Mouse (Mus musculus): ENCODE measurements around the gene Rragd. TPM values are rescaled to one million over a fixed set of nuclear protein-coding genes. Genes with fewer than 3 reads are reported as not detected.
A peak's percentile ranks its signal among the peaks of the same experiment; 100 is the strongest.

Rragd gene
- polyA plus RNA-seq, 1 experiment from 2014 or later = 1.7 TPM

DNA sequence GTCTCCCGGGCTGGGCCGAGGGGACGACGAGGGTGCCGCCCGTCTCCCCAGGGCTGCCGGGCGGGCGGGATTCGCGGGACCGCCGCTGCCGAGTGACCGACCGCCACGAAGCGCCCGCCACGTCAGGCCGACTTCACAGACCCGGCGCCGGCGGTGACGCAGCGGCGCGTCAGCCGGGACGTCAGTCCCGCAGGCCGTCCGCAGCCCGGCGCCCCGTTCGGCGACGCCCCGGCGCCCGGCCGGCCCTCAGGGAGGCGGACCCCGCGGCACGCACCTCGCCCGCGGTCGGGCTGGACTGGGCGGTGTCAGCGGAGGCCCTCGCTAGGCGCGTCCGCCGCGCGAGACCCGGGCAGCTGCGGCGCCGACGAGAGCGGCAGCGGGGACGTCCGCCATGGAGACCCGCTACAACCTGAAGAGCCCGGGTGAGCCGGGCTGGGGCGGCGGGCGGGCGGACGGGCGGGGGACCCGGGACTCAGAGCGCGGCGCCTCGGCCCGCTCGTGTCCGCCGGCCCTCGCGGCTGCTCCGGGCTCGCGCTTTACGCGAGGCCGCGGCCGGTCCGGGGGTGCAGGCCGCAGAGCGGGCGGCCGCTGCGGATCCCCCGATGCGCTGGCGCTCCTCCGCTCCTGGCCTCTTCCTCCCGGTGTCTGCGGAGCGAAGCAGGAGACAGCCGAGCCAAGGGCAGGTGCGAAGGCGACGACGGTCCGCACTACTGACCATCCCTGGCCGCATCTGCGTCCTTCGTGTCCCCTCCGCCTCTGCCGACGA, 48.5 kb downstream of the Rragd start, which contains the start of gene Ube2j1:
Gene Ube2j1 (plus strand): TSS at position 222 of the 766 bp plus-strand sequence.
- Histone ChIP-seq H3K27me3 (ENCODE audit: insufficient read depth, low read length) (no peaks in the 10 kb centered on the region), H3K4me1 (ENCODE audit: insufficient read depth) (peaks cover 23% of the 10 kb centered on the region), H3K9me3 (ENCODE audit: low read length) (peaks cover 5% of the 10 kb centered on the region; the same call in 1 of the 2 replicates), H3K4me2 (ENCODE audit: low read depth, low read length) (peak within 1 kb of the TSS; percentile 86), H3K4me3 (ENCODE audit: low read depth, low read length) (peak within 1 kb of the TSS; percentile 89), H3K27ac (ENCODE audit: low read depth) (peak within 1 kb of the TSS; percentile 97), H3K9ac (replicated peaks) (peak within 1 kb of the TSS; percentile 98), H3K36me3 (replicated peaks; ENCODE audit: insufficient read depth, low read length) (peaks cover 4% of the 10 kb centered on the region; the same call in 1 of the 2 replicates)
- under 1% methylated on average over 81 of the region's 123 CpGs for WGBS (ENCODE audit: insufficient replicate concordance)
- peak; percentile 92 for DNase-seq
- ATAC-seq = peak; percentile 100
- TF ChIP-seq CTCF (IDR thresholded peaks at IDR 0.05; ENCODE audit: low read depth) (no peak), EP300 (IDR thresholded peaks at IDR 0.05; ENCODE audit: low read depth) (no peak)

DNA sequence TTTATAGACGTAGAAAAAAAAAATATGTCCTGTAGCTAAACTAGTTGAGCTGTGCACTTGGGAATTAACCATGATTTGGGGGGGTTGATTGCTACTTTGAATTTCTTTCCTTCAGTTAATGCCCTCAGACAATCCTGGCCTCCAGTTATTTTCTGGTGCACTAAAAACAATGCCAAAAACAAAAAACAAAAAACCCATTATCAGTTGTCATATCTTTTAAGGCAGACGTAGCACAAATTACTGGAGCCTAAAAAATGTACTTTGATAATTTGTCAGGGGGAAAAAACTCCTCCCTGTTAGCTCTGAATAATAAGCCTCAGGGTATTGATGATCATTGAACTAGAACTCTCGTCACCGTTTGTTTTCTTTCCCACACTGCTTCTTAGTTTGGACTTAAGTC, 49.2 kb downstream of the Rragd start:
- 26% methylated on average over 4 of the region's 4 CpGs for WGBS (ENCODE audit: insufficient replicate concordance)
- Histone ChIP-seq H3K4me2 (ENCODE audit: low read depth, low read length) (peak overlapping the region; percentile 86), H3K4me1 (ENCODE audit: insufficient read depth) (peaks cover 23% of the 10 kb centered on the region), H3K36me3 (replicated peaks; ENCODE audit: insufficient read depth, low read length) (peaks cover 8% of the 10 kb centered on the region; the same call in 1 of the 2 replicates), H3K9ac (replicated peaks) (peak overlapping the region; percentile 98), H3K9me3 (ENCODE audit: low read length) (peaks cover 5% of the 10 kb centered on the region; the same call in 1 of the 2 replicates), H3K4me3 (ENCODE audit: low read depth, low read length) (peak overlapping the region; percentile 89), H3K27ac (ENCODE audit: low read depth) (peak overlapping the region; percentile 97; the same call in 1 of the 2 replicates), H3K27me3 (ENCODE audit: insufficient read depth, low read length) (no peaks in the 10 kb centered on the region)
- ATAC-seq = no peak
- no peak for DNase-seq
- TF ChIP-seq CTCF (IDR thresholded peaks at IDR 0.05; ENCODE audit: low read depth) = no peak
- TF ChIP-seq EP300 (IDR thresholded peaks at IDR 0.05; ENCODE audit: low read depth) = no peak

DNA sequence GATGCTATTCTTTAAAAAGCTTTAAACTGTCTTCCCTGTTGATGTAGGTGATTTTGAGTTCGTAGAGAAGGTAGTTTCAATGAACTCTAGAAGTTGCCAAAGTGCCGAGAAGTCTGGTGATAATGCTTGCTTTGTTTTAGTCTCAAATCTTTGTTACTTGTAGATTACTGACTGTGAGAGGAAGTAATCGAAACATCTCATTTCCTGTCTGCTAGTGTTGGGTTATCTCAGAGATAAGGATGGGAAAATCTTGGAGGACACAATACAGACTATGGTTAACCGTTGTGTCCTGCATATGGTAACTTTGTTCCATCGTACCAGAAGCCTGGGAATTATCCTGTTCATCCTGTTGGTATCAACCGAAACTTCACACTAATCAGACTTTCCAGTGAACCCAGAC, 50.7 kb downstream of the Rragd start:
- no peaks in the 10 kb centered on the region for H3K27me3 ChIP-seq (ENCODE audit: insufficient read depth, low read length)
- 39% methylated on average over 6 of the region's 6 CpGs for WGBS (ENCODE audit: insufficient replicate concordance)
- no peak for DNase-seq
- no peak overlapping the region for H3K4me3 ChIP-seq (ENCODE audit: low read depth, low read length)
- TF ChIP-seq EP300 (IDR thresholded peaks at IDR 0.05; ENCODE audit: low read depth) (no peak), CTCF (IDR thresholded peaks at IDR 0.05; ENCODE audit: low read depth) (no peak)
- peaks cover 5% of the 10 kb centered on the region; the same call in 1 of the 2 replicates for H3K9me3 ChIP-seq (ENCODE audit: low read length)
- H3K36me3 ChIP-seq (replicated peaks; ENCODE audit: insufficient read depth, low read length) = peaks cover 10% of the 10 kb centered on the region
- no peak overlapping the region; the same call in 1 of the 2 replicates for H3K9ac ChIP-seq (replicated peaks)
- ATAC-seq = no peak
- H3K4me2 ChIP-seq (ENCODE audit: low read depth, low read length) = 0 out of 2 replicates have a peak overlapping the region, but pooled peaks have one; percentile 86
- no peak overlapping the region for H3K27ac ChIP-seq (ENCODE audit: low read depth)
- peaks cover 23% of the 10 kb centered on the region for H3K4me1 ChIP-seq (ENCODE audit: insufficient read depth)

DNA sequence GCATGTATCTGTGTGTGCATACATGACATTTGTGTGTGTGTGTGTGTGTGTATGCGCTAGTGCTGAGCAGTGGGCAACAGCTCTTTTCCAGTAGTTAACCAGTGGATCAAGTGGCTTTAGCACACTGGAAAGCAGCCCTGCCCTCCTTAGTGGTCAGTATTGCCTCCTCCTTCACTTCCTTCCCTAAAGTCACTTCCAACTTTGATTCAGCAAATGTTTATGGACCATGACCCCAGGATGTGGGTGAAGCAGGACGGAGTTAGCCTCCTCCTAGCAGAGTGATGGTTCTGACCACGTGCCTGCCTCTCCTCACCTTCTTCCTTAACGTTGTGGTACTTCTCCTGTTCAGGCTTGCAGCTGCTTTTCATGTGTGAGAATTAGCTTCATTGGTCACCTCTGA, 57.0 kb downstream of the Rragd start:
- no peak for DNase-seq
- WGBS (ENCODE audit: insufficient replicate concordance) = 74% methylated on average over 4 of the region's 4 CpGs
- H3K4me2 ChIP-seq (ENCODE audit: low read depth, low read length) = no peak overlapping the region
- no peak for ATAC-seq
- H3K27me3 ChIP-seq (ENCODE audit: insufficient read depth, low read length) = no peaks in the 10 kb centered on the region
- H3K9me3 ChIP-seq (ENCODE audit: low read length) = peaks cover 5% of the 10 kb centered on the region; the same call in 1 of the 2 replicates
- TF ChIP-seq EP300 (IDR thresholded peaks at IDR 0.05; ENCODE audit: low read depth) (no peak), CTCF (IDR thresholded peaks at IDR 0.05; ENCODE audit: low read depth) (no peak)
- H3K36me3 ChIP-seq (replicated peaks; ENCODE audit: insufficient read depth, low read length) = peaks cover 61% of the 10 kb centered on the region
- H3K4me1 ChIP-seq (ENCODE audit: insufficient read depth) = no peaks in the 10 kb centered on the region
- H3K27ac ChIP-seq (ENCODE audit: low read depth) = no peak overlapping the region
- no peak overlapping the region for H3K4me3 ChIP-seq (ENCODE audit: low read depth, low read length)
- H3K9ac ChIP-seq (replicated peaks) = no peak overlapping the region

DNA sequence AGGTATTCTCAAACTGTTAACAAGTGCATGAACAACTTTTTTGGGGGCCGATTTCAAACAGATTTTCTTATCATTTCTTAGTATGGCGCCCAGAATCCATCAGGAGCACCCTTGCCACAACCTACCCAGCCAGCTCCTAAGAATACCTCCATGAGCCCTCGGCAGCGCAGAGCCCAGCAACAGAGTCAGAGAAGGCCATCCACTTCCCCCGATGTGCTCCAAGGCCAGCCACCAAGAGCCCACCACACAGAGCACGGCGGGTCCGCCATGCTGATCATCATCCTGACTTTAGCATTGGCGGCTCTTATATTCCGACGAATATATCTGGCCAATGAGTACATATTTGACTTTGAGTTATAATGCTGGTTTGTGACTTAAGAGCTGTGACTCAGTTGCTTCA, 66.8 kb downstream of the Rragd start:
- DNase-seq (no peak), ATAC-seq (no peak)
- Histone ChIP-seq H3K36me3 (replicated peaks; ENCODE audit: insufficient read depth, low read length) (peaks cover 56% of the 10 kb centered on the region), H3K4me1 (ENCODE audit: insufficient read depth) (no peaks in the 10 kb centered on the region), H3K9me3 (ENCODE audit: low read length) (no peaks in the 10 kb centered on the region), H3K9ac (replicated peaks) (no peak overlapping the region), H3K4me2 (ENCODE audit: low read depth, low read length) (no peak overlapping the region), H3K27me3 (ENCODE audit: insufficient read depth, low read length) (no peaks in the 10 kb centered on the region), H3K27ac (ENCODE audit: low read depth) (no peak overlapping the region), H3K4me3 (ENCODE audit: low read depth, low read length) (no peak overlapping the region)
- TF ChIP-seq CTCF (IDR thresholded peaks at IDR 0.05; ENCODE audit: low read depth) (no peak), EP300 (IDR thresholded peaks at IDR 0.05; ENCODE audit: low read depth) (no peak)
- WGBS (ENCODE audit: insufficient replicate concordance) = 89% methylated on average over 11 of the region's 11 CpGs

DNA sequence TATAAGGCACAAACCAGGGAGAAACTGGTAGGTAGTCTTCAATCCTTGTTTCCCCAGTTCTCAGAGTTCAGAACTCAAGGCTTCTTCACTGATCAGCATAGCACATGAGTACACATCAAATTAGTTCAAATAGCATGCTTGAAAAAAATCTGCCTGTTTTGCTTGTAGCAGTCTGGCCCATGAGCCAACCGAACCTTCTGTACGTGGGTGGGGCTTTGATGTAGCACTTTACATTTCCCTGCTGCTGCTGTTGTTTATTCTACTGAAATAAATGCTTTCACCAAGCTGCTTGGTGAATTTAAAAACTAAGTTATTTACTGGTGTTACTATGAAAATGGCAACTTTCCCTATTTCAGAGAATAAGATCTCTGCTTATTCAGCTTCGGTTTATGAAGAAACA, 69.2 kb downstream of the Rragd start:
- TF ChIP-seq EP300 (IDR thresholded peaks at IDR 0.05; ENCODE audit: low read depth) = no peak
- no peak for TF ChIP-seq CTCF (IDR thresholded peaks at IDR 0.05; ENCODE audit: low read depth)
- Histone ChIP-seq H3K9me3 (ENCODE audit: low read length) (no peaks in the 10 kb centered on the region), H3K4me2 (ENCODE audit: low read depth, low read length) (no peak overlapping the region), H3K4me3 (ENCODE audit: low read depth, low read length) (no peak overlapping the region), H3K36me3 (replicated peaks; ENCODE audit: insufficient read depth, low read length) (peaks cover 32% of the 10 kb centered on the region), H3K27ac (ENCODE audit: low read depth) (no peak overlapping the region), H3K27me3 (ENCODE audit: insufficient read depth, low read length) (no peaks in the 10 kb centered on the region), H3K4me1 (ENCODE audit: insufficient read depth) (no peaks in the 10 kb centered on the region), H3K9ac (replicated peaks) (no peak overlapping the region)
- DNase-seq = no peak
- no peak for ATAC-seq
- 86% methylated on average over 3 of the region's 3 CpGs for WGBS (ENCODE audit: insufficient replicate concordance)

Data from liver, postnatal 0 days (tissue).